Mouse (Mus musculus) thymus, adult 2 months (tissue): ENCODE data around the gene Fam163b.

ENCODE experiments used
- CTCF ChIP-seq: fragments of 200-500 bp; IDR thresholded peaks from 2 replicates; pipeline ENCODE4 v1.5.1; 2012; ENCODE audit warnings: mild to moderate bottlenecking, control low read depth, low read length, moderate library complexity, borderline replicate concordance; ENCODE audit not compliant: control insufficient read depth, poor library complexity, insufficient read depth; ENCODE audit errors: extremely low read depth
- POLR2A ChIP-seq: fragments of 200-500 bp; IDR thresholded peaks from 2 replicates; pipeline ENCODE4 v1.6.1; 2012; ENCODE audit warnings: mild to moderate bottlenecking, low read length, control low read depth, moderate library complexity; ENCODE audit not compliant: control insufficient read depth, poor library complexity, insufficient read depth; ENCODE audit errors: extremely low read depth

DNA sequence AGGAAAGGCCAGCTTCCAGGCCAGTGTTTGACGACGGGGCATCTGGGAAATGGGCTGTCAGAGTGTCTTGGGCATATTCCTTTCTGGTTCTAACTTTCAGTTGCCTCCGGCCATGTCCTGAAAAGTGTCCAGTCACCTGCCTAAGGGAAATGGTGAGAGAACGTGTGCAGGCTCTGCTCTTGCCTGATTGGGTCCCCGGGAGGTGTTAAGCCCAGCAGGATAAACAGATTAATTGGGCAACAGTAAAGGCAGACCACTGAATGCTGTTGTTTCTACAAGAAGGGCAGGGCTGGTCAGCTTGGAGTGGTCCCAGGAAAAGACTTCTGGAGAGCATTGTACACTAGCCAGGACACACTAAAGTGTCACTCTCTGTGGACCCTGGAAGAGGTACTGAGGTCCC lies 53.6 kb downstream of the Fam163b start:
- TF ChIP-seq CTCF (no peak), POLR2A (no peak)
